Mouse (Mus musculus): ENCODE data around the gene Nol7. TPM values are rescaled to one million over a fixed set of nuclear protein-coding genes. Genes with fewer than 3 reads are reported as not detected.

Gene Nol7
- polyA plus RNA-seq, 1 experiment from 2014 or later: 111 TPM

GRCm38 (mm10) chr13:43370063-43370462 is 28.1 kb upstream of the Nol7 start:
- H3K4me2 ChIP-seq: no peak overlapping the region
- no peaks in the 10 kb centered on the region for H3K27me3 ChIP-seq (replicated peaks)
- no peak overlapping the region for H3K27ac ChIP-seq (replicated peaks)
- H3K36me3 ChIP-seq: peaks cover 31% of the 10 kb centered on the region
- 0 out of 2 replicates have a peak, but pooled peaks cover 7% of the 10 kb centered on the region for H3K9me3 ChIP-seq
- peaks cover 11% of the 10 kb centered on the region for H3K4me1 ChIP-seq
- H3K4me3 ChIP-seq: no peak overlapping the region
- no peak overlapping the region for H3K9ac ChIP-seq
- no peak for ATAC-seq (ENCODE audit: extremely low read depth, insufficient number of reproducible peaks, low FRiP score, low TSS enrichment)
- 71% methylated on average over 6 of the region's 6 CpGs for WGBS

- H3K27me3 ChIP-seq (replicated peaks): no peaks in the 10 kb centered on the region
- peaks cover 47% of the 10 kb centered on the region for H3K36me3 ChIP-seq
- H3K4me2 ChIP-seq: no peak overlapping the region
- no peak overlapping the region for H3K4me3 ChIP-seq
- 78% methylated on average over 1 of the region's 1 CpGs for WGBS
- ATAC-seq (ENCODE audit: extremely low read depth, insufficient number of reproducible peaks, low FRiP score, low TSS enrichment): no peak
- H3K9ac ChIP-seq: no peak overlapping the region
- H3K9me3 ChIP-seq: 0 out of 2 replicates have a peak, but pooled peaks cover 7% of the 10 kb centered on the region
- H3K27ac ChIP-seq (replicated peaks): no peak overlapping the region
- H3K4me1 ChIP-seq: 0 out of 2 replicates have a peak, but pooled peaks cover 3% of the 10 kb centered on the region
These were observed 25.3 kb upstream of the Nol7 start for GRCm38 (mm10) chr13:43372892-43373291.

GRCm38 (mm10) chr13:43374205-43374604 is 24.0 kb upstream of the Nol7 start:
- Histone ChIP-seq H3K4me3 (no peak overlapping the region), H3K4me2 (no peak overlapping the region), H3K9me3 (0 out of 2 replicates have a peak, but pooled peaks cover 7% of the 10 kb centered on the region), H3K36me3 (peaks cover 55% of the 10 kb centered on the region), H3K4me1 (0 out of 2 replicates have a peak, but pooled peaks cover 3% of the 10 kb centered on the region), H3K9ac (no peak overlapping the region), H3K27ac (replicated peaks) (no peak overlapping the region), H3K27me3 (replicated peaks) (no peaks in the 10 kb centered on the region)
- 79% methylated on average over 10 of the region's 10 CpGs for WGBS
- ATAC-seq (ENCODE audit: extremely low read depth, insufficient number of reproducible peaks, low FRiP score, low TSS enrichment): no peak

- ATAC-seq (ENCODE audit: extremely low read depth, insufficient number of reproducible peaks, low FRiP score, low TSS enrichment): no peak
- Histone ChIP-seq H3K36me3 (peaks cover 60% of the 10 kb centered on the region), H3K27ac (replicated peaks) (no peak overlapping the region), H3K4me2 (no peak overlapping the region), H3K9ac (no peak overlapping the region), H3K9me3 (0 out of 2 replicates have a peak, but pooled peaks cover 7% of the 10 kb centered on the region), H3K4me1 (0 out of 2 replicates have a peak, but pooled peaks cover 3% of the 10 kb centered on the region), H3K4me3 (no peak overlapping the region), H3K27me3 (replicated peaks) (no peaks in the 10 kb centered on the region)
- 45% methylated on average over 2 of the region's 2 CpGs for WGBS
These were observed 23.2 kb upstream of the Nol7 start for GRCm38 (mm10) chr13:43374918-43375432.

- no peak overlapping the region for H3K27ac ChIP-seq (replicated peaks)
- peaks cover 53% of the 10 kb centered on the region for H3K36me3 ChIP-seq
- no peak overlapping the region for H3K4me3 ChIP-seq
- 65% methylated on average over 3 of the region's 3 CpGs for WGBS
- H3K4me2 ChIP-seq: no peak overlapping the region
- H3K9ac ChIP-seq: no peak overlapping the region
- H3K4me1 ChIP-seq: no peaks in the 10 kb centered on the region
- ATAC-seq (ENCODE audit: extremely low read depth, insufficient number of reproducible peaks, low FRiP score, low TSS enrichment): no peak
- no peaks in the 10 kb centered on the region for H3K9me3 ChIP-seq
- no peaks in the 10 kb centered on the region for H3K27me3 ChIP-seq (replicated peaks)
These were observed 18.2 kb upstream of the Nol7 start for GRCm38 (mm10) chr13:43379989-43380388.

- ATAC-seq (ENCODE audit: extremely low read depth, insufficient number of reproducible peaks, low FRiP score, low TSS enrichment): no peak
- Histone ChIP-seq H3K27ac (replicated peaks) (no peak overlapping the region), H3K27me3 (replicated peaks) (no peaks in the 10 kb centered on the region), H3K4me1 (no peaks in the 10 kb centered on the region), H3K4me3 (no peak overlapping the region), H3K4me2 (no peak overlapping the region), H3K36me3 (peaks cover 34% of the 10 kb centered on the region), H3K9ac (no peak overlapping the region), H3K9me3 (no peaks in the 10 kb centered on the region)
- 92% methylated on average over 10 of the region's 10 CpGs for WGBS
These were observed 12.9 kb upstream of the Nol7 start for GRCm38 (mm10) chr13:43385321-43385720.

GRCm38 (mm10) chr13:43397700-43398296 is 392 bp upstream of the Nol7 start:
- Histone ChIP-seq H3K27me3 (replicated peaks) (no peaks in the 10 kb centered on the region), H3K4me3 (peak overlapping the region; percentile 89), H3K36me3 (peaks cover 62% of the 10 kb centered on the region), H3K27ac (replicated peaks) (0 out of 2 replicates have a peak overlapping the region, but pooled peaks have one; percentile 97), H3K4me2 (peak overlapping the region; percentile 91), H3K9ac (peak overlapping the region; percentile 95; the same call in 1 of the 2 replicates), H3K4me1 (peaks cover 16% of the 10 kb centered on the region), H3K9me3 (peaks cover 4% of the 10 kb centered on the region; the same call in 1 of the 2 replicates)
- no peak for ATAC-seq (ENCODE audit: extremely low read depth, insufficient number of reproducible peaks, low FRiP score, low TSS enrichment)
- WGBS: 53% methylated on average over 13 of the region's 17 CpGs

GRCm38 (mm10) chr13:43399576-43399975 is 1.4 kb downstream of the Nol7 start:
- peak overlapping the region; percentile 89 for H3K4me3 ChIP-seq
- H3K9me3 ChIP-seq: no peaks in the 10 kb centered on the region
- peak overlapping the region; percentile 33; the same call in 1 of the 2 replicates for H3K9ac ChIP-seq
- H3K27ac ChIP-seq (replicated peaks): no peak overlapping the region
- 79% methylated on average over 5 of the region's 5 CpGs for WGBS
- H3K4me2 ChIP-seq: peak overlapping the region; percentile 91
- H3K27me3 ChIP-seq (replicated peaks): no peaks in the 10 kb centered on the region
- no peak for ATAC-seq (ENCODE audit: extremely low read depth, insufficient number of reproducible peaks, low FRiP score, low TSS enrichment)
- H3K36me3 ChIP-seq: peaks cover 68% of the 10 kb centered on the region
- peaks cover 16% of the 10 kb centered on the region for H3K4me1 ChIP-seq

- no peak for ATAC-seq (ENCODE audit: extremely low read depth, insufficient number of reproducible peaks, low FRiP score, low TSS enrichment)
- H3K9ac ChIP-seq: no peak overlapping the region
- no peaks in the 10 kb centered on the region for H3K9me3 ChIP-seq
- no peak overlapping the region for H3K4me2 ChIP-seq
- no peak overlapping the region for H3K4me3 ChIP-seq
- WGBS: 83% methylated on average over 7 of the region's 7 CpGs
- H3K27me3 ChIP-seq (replicated peaks): no peaks in the 10 kb centered on the region
- no peak overlapping the region for H3K27ac ChIP-seq (replicated peaks)
- no peaks in the 10 kb centered on the region for H3K4me1 ChIP-seq
- H3K36me3 ChIP-seq: peaks cover 91% of the 10 kb centered on the region
These were observed 14.1 kb downstream of the Nol7 start for GRCm38 (mm10) chr13:43412311-43412710.

- H3K9me3 ChIP-seq: no peaks in the 10 kb centered on the region
- WGBS: 91% methylated on average over 2 of the region's 2 CpGs
- H3K4me3 ChIP-seq: no peak overlapping the region
- H3K4me1 ChIP-seq: no peaks in the 10 kb centered on the region
- peaks cover 88% of the 10 kb centered on the region for H3K36me3 ChIP-seq
- no peaks in the 10 kb centered on the region for H3K27me3 ChIP-seq (replicated peaks)
- no peak for ATAC-seq (ENCODE audit: extremely low read depth, insufficient number of reproducible peaks, low FRiP score, low TSS enrichment)
- no peak overlapping the region for H3K27ac ChIP-seq (replicated peaks)
- H3K9ac ChIP-seq: no peak overlapping the region
- H3K4me2 ChIP-seq: no peak overlapping the region
These were observed 15.4 kb downstream of the Nol7 start for GRCm38 (mm10) chr13:43413611-43414010.

GRCm38 (mm10) chr13:43415249-43415648 is 17.1 kb downstream of the Nol7 start:
- H3K4me3 ChIP-seq: no peak overlapping the region
- 86% methylated on average over 1 of the region's 1 CpGs for WGBS
- H3K9me3 ChIP-seq: no peaks in the 10 kb centered on the region
- no peak overlapping the region for H3K9ac ChIP-seq
- no peak overlapping the region for H3K4me2 ChIP-seq
- ATAC-seq (ENCODE audit: extremely low read depth, insufficient number of reproducible peaks, low FRiP score, low TSS enrichment): no peak
- no peaks in the 10 kb centered on the region for H3K4me1 ChIP-seq
- no peaks in the 10 kb centered on the region for H3K27me3 ChIP-seq (replicated peaks)
- H3K27ac ChIP-seq (replicated peaks): no peak overlapping the region
- H3K36me3 ChIP-seq: peaks cover 90% of the 10 kb centered on the region

GRCm38 (mm10) chr13:43428436-43428835 is 30.2 kb downstream of the Nol7 start:
- 78% methylated on average over 4 of the region's 4 CpGs for WGBS
- Histone ChIP-seq H3K27ac (replicated peaks) (no peak overlapping the region), H3K36me3 (peaks cover 36% of the 10 kb centered on the region), H3K9ac (no peak overlapping the region), H3K4me3 (no peak overlapping the region), H3K4me1 (no peaks in the 10 kb centered on the region; the same call in 1 of the 2 replicates), H3K9me3 (no peaks in the 10 kb centered on the region), H3K4me2 (no peak overlapping the region), H3K27me3 (replicated peaks) (no peaks in the 10 kb centered on the region)
- no peak for ATAC-seq (ENCODE audit: extremely low read depth, insufficient number of reproducible peaks, low FRiP score, low TSS enrichment)

Measured in heart, embryonic 13.5 days (tissue).